Mouse (Mus musculus) neutrophil, adult 83 days (primary cell): ENCODE data around the gene AW822073. TPM values are rescaled to one million over a fixed set of nuclear protein-coding genes. Genes with fewer than 3 reads are reported as not detected.

Experiments
- total RNA-seq, 2 experiments: library from RNA; stranded (reverse); gene quantifications; one replicate each; pipeline ENCODE4 v1.2.4; 2023

The AW822073 gene
- total RNA-seq: not detected

DNA sequence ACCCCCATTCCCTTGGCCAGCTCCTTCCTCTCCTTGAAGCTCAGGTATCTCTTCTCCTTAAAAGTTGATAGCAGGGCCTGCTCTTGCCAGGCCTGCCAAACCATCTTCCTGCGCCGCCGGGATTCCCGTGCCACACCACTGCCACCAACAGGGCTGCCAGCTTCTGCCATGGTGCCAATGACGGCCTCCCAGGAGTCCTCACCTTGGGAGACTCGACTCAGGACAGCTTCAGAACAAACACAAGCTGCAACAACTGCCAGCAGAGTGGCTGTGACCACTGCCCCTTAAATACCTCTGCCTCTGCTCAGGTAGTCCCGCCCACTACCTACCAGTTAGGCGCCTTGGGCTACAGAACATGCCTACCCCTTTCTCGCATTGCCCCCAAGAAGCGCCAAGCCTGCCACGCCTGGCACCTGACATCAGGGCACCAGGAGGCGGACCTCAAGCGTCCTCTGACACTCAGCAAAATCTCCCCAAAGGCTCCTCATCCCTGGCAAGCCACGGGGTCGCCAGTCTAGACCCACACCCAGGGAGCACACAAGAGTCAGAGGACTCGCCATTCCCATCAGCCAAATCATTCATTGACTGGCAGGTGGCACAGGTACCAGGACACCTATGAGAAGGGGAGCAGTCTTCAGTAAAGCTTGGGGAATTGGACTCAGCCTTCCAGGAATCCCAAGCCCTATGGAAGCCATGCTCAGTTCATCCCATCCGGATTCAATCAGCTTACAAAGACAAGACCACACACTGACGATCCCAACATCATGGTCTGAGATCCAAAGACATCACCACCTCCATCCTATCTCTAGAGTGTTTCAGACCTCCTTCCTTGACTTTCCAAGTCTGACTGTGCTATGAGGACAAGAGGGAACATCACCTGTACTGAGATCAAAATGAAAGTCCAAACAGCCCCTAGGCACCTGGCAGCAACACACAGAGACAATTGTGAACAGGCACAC lies at the start of gene AW822073:
TSS of gene AW822073 (minus strand) at position 104 of the 959 bp plus-strand sequence.

DNA sequence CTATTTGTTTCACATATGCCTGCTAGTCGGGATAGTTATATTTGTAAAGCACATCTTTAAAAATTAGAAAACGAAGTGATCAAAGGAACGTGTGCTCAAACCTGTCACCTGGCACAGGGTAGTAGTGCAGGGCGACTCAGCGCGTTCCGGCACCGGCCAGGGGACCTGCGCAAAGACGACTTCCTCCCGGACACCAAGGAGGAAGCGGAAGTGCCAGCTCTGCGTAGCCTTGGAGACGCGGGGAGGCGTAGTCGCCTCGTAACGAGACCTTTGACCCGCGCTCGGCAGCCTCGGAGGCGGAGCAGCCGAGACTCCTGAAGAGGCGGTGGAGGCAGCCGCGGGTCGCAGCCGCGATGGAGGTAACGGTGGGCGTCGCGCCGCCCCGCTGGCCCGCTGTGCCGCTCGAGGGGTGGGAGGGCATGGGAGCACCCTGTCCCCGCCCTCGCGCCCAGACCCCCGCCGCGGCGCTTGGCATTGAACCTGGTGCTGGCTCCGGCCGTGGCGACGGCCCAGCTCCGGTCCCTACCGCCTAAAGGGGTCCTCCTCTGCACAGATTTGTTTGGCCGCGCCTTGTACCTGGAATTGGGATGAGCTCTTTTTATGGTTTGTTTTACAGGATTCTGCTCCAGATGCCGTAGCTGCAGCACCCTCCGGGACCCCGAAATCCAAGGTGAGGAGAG lies 30.6 kb upstream of the AW822073 start, which contains the start of gene Gcc2:
TSS of gene Gcc2 (plus strand) at position 285 of the 680 bp plus-strand sequence.

DNA sequence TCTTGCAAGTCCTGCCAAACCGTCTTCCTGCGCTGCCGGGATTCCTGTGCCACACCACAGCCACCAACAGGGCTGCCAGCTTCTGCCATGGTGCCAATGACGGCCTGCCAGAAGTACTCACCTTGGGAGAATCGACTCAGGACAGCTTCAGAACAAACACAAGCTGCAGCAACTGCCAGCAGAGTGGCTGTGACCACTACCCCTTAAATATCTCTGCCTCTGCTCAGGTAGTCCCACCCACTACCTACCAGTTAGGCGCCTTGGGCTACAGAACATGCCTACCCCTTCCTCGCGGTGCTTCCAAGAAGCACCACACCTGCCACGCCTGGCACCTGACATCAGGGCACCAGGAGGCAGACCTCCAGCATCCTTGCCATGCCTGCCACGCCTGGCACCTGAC lies 11.9 kb upstream of the AW822073 start, which contains the start of gene Gm4981:
TSS of gene Gm4981 (minus strand) at position 89 of the 400 bp plus-strand sequence.

DNA sequence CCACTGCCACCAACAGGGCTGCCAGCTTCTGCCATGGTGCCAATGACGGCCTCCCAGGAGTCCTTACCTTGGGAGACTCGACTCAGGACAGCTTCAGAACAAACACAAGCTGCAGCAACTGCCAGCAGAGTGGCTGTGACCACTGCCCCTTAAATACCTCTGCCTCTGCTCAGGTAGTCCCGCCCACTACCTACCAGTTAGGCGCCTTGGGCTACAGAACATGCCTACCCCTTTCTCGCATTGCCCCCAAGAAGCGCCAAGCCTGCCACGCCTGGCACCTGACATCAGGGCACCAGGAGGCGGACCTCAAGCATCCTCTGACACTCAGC lies 7.9 kb upstream of the AW822073 start, which contains the start of gene Duxf3:
TSS of gene Duxf3 (minus strand) at position 35 of the 329 bp plus-strand sequence.

Other genes starting within 250 kb of the AW822073 start
- gene Duxf3, start 7.7 kb upstream of the AW822073 start, total RNA-seq: not detected
- not detected for gene Gm4981, start 11.8 kb upstream of the AW822073 start, total RNA-seq
- gene Gcc2, start 30.6 kb upstream of the AW822073 start, total RNA-seq: 10 to 100 TPM; 22.8 to 28.4 TPM
- gene Lims1, start 98.5 kb upstream of the AW822073 start, total RNA-seq: 100 to 1,000 TPM; 185 to 187 TPM
- 10 to 100 TPM; 77.1 to 88.0 TPM for gene Ranbp2, start 222.0 kb upstream of the AW822073 start, total RNA-seq